Mouse (Mus musculus) lung, embryonic 15.5 days (tissue): ENCODE data around the gene Ccnyl1. TPM values are rescaled to one million over a fixed set of nuclear protein-coding genes. Genes with fewer than 3 reads are reported as not detected.

Experiments used
- ATAC-seq: fragments of 200-750 bp; cut with Nextera tagmentation; 2 replicates; pipeline ENCODE4 v1.8.0; 2017; ENCODE audit warnings: moderate number of reproducible peaks, borderline replicate concordance; ENCODE audit not compliant: low FRiP score, low TSS enrichment; ENCODE audit errors: extremely low read depth
- H3K27ac ChIP-seq: fragments of 300-500 bp; sonication (generic); 2 replicates; pipeline ENCODE4 v1.5.1; 2015; ENCODE audit warnings: moderate library complexity, mild to moderate bottlenecking, inconsistent platforms
- H3K27me3 ChIP-seq: fragments of 300-500 bp; sonication (generic); 2 replicates; pipeline ENCODE4 v1.6.1; 2015; ENCODE audit warnings: inconsistent platforms
- H3K36me3 ChIP-seq: fragments of 300-500 bp; sonication (generic); 2 replicates; pipeline ENCODE4 v1.6.1; 2015; ENCODE audit warnings: inconsistent platforms
- H3K4me1 ChIP-seq: fragments of 300-500 bp; sonication (generic); 2 replicates; pipeline ENCODE4 v1.6.1; 2015; ENCODE audit warnings: inconsistent platforms
- H3K4me2 ChIP-seq: fragments of 300-500 bp; sonication (generic); 2 replicates; pipeline ENCODE4 v1.6.1; 2015; ENCODE audit warnings: inconsistent platforms, mild to moderate bottlenecking, moderate library complexity
- H3K4me3 ChIP-seq: fragments of 300-500 bp; sonication (generic); 2 replicates; pipeline ENCODE4 v1.5.1; 2015; ENCODE audit warnings: mild to moderate bottlenecking, inconsistent platforms
- H3K9ac ChIP-seq: fragments of 300-500 bp; sonication (generic); 2 replicates; pipeline ENCODE4 v1.6.1; 2015; ENCODE audit warnings: inconsistent platforms
- H3K9me3 ChIP-seq: fragments of 300-500 bp; sonication (generic); 2 replicates; pipeline ENCODE4 v1.6.1; 2016; ENCODE audit warnings: inconsistent platforms
- WGBS: fragments of 180-500 bp; shearing (Covaris S2); methylation state at CpG from one replicate; pipeline ENCODE4 v1.1.7; 2015; 5-methylcytosine and 5-hydroxymethylcytosine counted together
- polyA plus RNA-seq: library from polyadenylated mRNA; unstranded; fragments of >200 nt; fragmentation: Nextera tagmentation; extraction: Ambion mirVana; gene quantifications from 2 replicates; pipeline ENCODE4 v1.2.1, GENCODE M21; 2015

Gene Ccnyl1
- polyA plus RNA-seq, 1 experiment from 2014 or later, result 3.8 TPM

GRCm38 (mm10) chr1:64706610-64707009 lies 16.4 kb downstream of the Ccnyl1 start:
- no peak overlapping the region for H3K27ac ChIP-seq
- H3K9ac ChIP-seq, result no peak overlapping the region
- WGBS, result 80% methylated on average over 2 of the region's 2 CpGs
- H3K4me3 ChIP-seq, result no peak overlapping the region
- H3K4me1 ChIP-seq, result no peaks in the 10 kb centered on the region
- no peak for ATAC-seq
- no peaks in the 10 kb centered on the region for H3K27me3 ChIP-seq
- 0 out of 2 replicates have a peak, but pooled peaks cover 3% of the 10 kb centered on the region for H3K36me3 ChIP-seq
- no peak overlapping the region for H3K4me2 ChIP-seq
- no peaks in the 10 kb centered on the region for H3K9me3 ChIP-seq

- Histone ChIP-seq H3K27me3 (no peaks in the 10 kb centered on the region), H3K4me1 (no peaks in the 10 kb centered on the region), H3K9me3 (no peaks in the 10 kb centered on the region), H3K27ac (no peak overlapping the region), H3K9ac (no peak overlapping the region), H3K4me2 (no peak overlapping the region), H3K4me3 (no peak overlapping the region), H3K36me3 (0 out of 2 replicates have a peak, but pooled peaks cover under 1% of the 10 kb centered on the region)
- WGBS, result 23% methylated on average over 2 of the region's 2 CpGs
- ATAC-seq, result no peak
These were observed 19.6 kb downstream of the Ccnyl1 start for GRCm38 (mm10) chr1:64709891-64710290.

- no peaks in the 10 kb centered on the region for H3K27me3 ChIP-seq
- no peaks in the 10 kb centered on the region for H3K9me3 ChIP-seq
- H3K9ac ChIP-seq, result no peak overlapping the region
- no peak overlapping the region for H3K4me3 ChIP-seq
- H3K4me1 ChIP-seq, result 0 out of 2 replicates have a peak, but pooled peaks cover 4% of the 10 kb centered on the region
- no peak overlapping the region for H3K27ac ChIP-seq
- H3K4me2 ChIP-seq, result no peak overlapping the region
- H3K36me3 ChIP-seq, result 0 out of 2 replicates have a peak, but pooled peaks cover 4% of the 10 kb centered on the region
- ATAC-seq, result no peak
- 59% methylated on average over 14 of the region's 14 CpGs for WGBS
These were observed 21.9 kb downstream of the Ccnyl1 start for GRCm38 (mm10) chr1:64712006-64712760.

DNA sequence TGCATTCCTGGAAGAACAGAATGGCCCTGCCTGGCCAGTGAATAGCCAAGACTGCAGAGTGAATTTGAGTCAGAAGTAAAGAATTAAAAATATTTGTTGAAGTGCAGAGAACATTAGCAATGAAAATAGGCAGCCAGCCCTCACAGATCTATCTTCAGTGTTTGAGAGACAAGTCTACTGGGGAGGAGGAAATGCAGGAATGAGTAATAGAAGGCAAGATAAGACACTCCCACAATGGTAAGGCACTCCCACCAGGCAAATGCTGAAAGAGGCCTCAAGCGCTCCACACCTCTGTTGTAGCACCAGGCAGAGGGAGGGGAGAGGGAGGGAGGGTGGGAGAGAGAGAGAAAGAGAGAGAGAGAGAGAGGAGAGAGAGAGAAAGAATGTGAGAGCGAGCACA lies 25.2 kb downstream of the Ccnyl1 start:
- Histone ChIP-seq H3K4me3 (no peak overlapping the region), H3K4me2 (no peak overlapping the region), H3K4me1 (0 out of 2 replicates have a peak, but pooled peaks cover 4% of the 10 kb centered on the region), H3K9me3 (no peaks in the 10 kb centered on the region), H3K36me3 (peaks cover 8% of the 10 kb centered on the region; the same call in 1 of the 2 replicates), H3K27ac (no peak overlapping the region), H3K9ac (no peak overlapping the region), H3K27me3 (no peaks in the 10 kb centered on the region)
- 71% methylated on average over 2 of the region's 2 CpGs for WGBS
- ATAC-seq, result no peak

GRCm38 (mm10) chr1:64716589-64717304 lies 26.5 kb downstream of the Ccnyl1 start:
- WGBS, result 52% methylated on average over 7 of the region's 7 CpGs
- Histone ChIP-seq H3K27ac (no peak overlapping the region), H3K27me3 (no peaks in the 10 kb centered on the region), H3K4me3 (no peak overlapping the region), H3K36me3 (peaks cover 13% of the 10 kb centered on the region), H3K4me1 (0 out of 2 replicates have a peak, but pooled peaks cover 4% of the 10 kb centered on the region), H3K4me2 (no peak overlapping the region), H3K9ac (no peak overlapping the region), H3K9me3 (no peaks in the 10 kb centered on the region)
- ATAC-seq, result no peak; the same call in 1 of the 2 replicates

DNA sequence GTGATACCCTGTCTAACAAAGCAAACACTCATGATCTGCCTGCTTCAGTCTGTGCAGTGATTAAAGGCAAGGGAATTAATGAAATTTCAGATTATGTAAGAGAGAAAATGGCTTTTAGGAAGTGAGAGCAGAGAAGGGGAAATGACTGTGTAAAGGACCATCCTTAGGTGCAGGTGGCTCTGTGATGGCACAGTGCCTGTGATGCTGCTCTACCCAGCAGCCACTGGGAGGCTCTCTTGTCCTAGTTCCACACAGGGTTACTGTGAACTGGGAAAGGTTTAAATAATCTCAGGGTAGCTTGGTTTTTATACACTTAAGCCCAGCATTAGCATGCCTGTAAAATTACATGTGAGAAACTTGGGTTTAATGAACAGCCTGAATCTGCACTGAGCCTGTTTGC lies 27.2 kb downstream of the Ccnyl1 start:
- ATAC-seq, result peak; percentile 57; the same call in 1 of the 2 replicates
- no peak overlapping the region for H3K4me3 ChIP-seq

DNA sequence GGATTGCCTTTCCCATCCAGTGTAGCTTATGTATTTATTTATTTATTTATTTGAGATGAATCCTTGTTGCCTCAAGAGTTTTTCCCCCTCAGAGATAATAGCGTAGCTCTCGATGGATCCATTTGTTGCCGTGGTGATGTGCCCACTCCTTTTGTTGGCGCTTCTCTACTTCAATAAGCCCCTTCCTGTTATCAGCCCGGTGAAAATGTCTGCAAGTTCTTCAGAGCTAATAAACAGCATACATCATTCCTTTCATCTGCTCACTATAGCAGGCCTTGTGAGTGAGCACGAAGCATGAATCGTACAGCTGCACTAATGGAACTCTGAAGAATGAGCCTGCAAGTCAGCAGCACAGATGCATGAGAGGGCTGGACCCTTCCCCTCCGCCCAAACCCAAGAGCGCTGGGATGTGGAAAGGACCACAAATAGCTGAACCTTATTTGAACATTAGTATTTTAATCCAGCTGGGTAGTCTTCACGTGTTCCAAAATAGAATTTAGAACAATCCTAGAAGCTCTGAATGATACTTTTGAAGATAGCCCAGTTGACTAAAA lies 30.9 kb downstream of the Ccnyl1 start:
- Histone ChIP-seq H3K9ac (no peak overlapping the region), H3K36me3 (peaks cover 17% of the 10 kb centered on the region), H3K9me3 (no peaks in the 10 kb centered on the region), H3K4me3 (no peak overlapping the region), H3K4me1 (0 out of 2 replicates have a peak, but pooled peaks cover 4% of the 10 kb centered on the region), H3K27me3 (no peaks in the 10 kb centered on the region), H3K4me2 (no peak overlapping the region), H3K27ac (no peak overlapping the region)
- ATAC-seq, result no peak
- WGBS, result 64% methylated on average over 10 of the region's 10 CpGs

More for the DNA sequence above, 27.2 kb downstream of the Ccnyl1 start:
- H3K27ac ChIP-seq, result no peak overlapping the region
- H3K4me1 ChIP-seq, result 0 out of 2 replicates have a peak, but pooled peaks cover 4% of the 10 kb centered on the region
- no peak overlapping the region for H3K4me2 ChIP-seq
- no peaks in the 10 kb centered on the region for H3K27me3 ChIP-seq
- no peaks in the 10 kb centered on the region for H3K9me3 ChIP-seq
- peaks cover 15% of the 10 kb centered on the region for H3K36me3 ChIP-seq
- no peak overlapping the region for H3K9ac ChIP-seq

DNA sequence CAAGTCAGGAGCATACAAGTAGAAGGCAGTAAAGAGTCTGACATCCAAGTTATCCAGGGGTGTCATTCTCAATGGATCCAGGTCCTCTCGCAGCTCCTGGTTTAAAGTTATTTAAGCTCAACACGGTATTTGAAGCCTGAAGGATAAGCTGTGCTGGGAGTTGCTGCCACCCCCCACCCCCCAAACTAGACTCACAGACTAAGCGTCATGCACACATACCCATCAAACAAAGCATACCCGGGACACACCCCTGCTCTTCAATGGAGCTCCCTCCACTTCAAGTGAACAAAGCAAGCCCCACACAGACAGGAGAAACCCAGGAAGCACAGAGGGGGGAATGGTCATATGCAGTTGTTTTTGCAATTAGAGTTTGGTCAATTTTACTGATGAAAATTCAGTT lies 39.8 kb downstream of the Ccnyl1 start:
- Histone ChIP-seq H3K9me3 (no peaks in the 10 kb centered on the region), H3K9ac (no peak overlapping the region), H3K4me3 (no peak overlapping the region), H3K4me1 (peaks cover 11% of the 10 kb centered on the region), H3K27me3 (peaks cover 24% of the 10 kb centered on the region), H3K4me2 (no peak overlapping the region), H3K27ac (no peak overlapping the region), H3K36me3 (no peaks in the 10 kb centered on the region)
- no peak for ATAC-seq
- WGBS, result 75% methylated on average over 4 of the region's 4 CpGs

GRCm38 (mm10) chr1:64731341-64732020 lies 41.2 kb downstream of the Ccnyl1 start:
- H3K27me3 ChIP-seq, result peaks cover 38% of the 10 kb centered on the region
- peaks cover 25% of the 10 kb centered on the region for H3K4me1 ChIP-seq
- H3K27ac ChIP-seq, result no peak overlapping the region
- no peak overlapping the region for H3K4me3 ChIP-seq
- no peaks in the 10 kb centered on the region for H3K36me3 ChIP-seq
- no peak overlapping the region for H3K4me2 ChIP-seq
- 73% methylated on average over 16 of the region's 16 CpGs for WGBS
- no peaks in the 10 kb centered on the region for H3K9me3 ChIP-seq
- no peak overlapping the region for H3K9ac ChIP-seq
- ATAC-seq, result no peak

DNA sequence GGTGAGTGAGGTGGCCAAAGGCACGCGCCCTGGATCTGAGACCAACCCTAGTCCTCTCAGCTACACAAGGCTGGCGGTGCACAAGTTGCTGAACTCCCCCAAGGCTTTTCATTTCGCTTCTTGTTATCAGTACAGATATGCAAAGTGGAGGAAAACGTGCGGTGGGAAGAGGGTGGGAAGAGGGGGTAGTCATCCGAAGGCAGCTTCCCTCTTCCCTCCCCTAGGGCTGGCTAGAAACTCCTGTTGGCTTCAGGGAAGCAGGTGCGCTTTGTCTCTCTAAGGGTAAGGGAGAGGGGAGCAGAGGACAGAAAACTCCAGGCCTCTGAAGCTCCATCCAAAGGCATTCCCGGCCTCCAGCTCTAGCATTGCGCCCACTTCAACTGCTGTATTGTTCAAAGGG lies 41.9 kb downstream of the Ccnyl1 start:
- no peak for ATAC-seq
- no peaks in the 10 kb centered on the region for H3K36me3 ChIP-seq
- no peaks in the 10 kb centered on the region for H3K9me3 ChIP-seq
- no peak overlapping the region for H3K4me3 ChIP-seq
- peaks cover 31% of the 10 kb centered on the region for H3K4me1 ChIP-seq
- H3K27ac ChIP-seq, result no peak overlapping the region
- WGBS, result 41% methylated on average over 10 of the region's 10 CpGs
- no peak overlapping the region for H3K9ac ChIP-seq
- H3K4me2 ChIP-seq, result no peak overlapping the region
- peaks cover 38% of the 10 kb centered on the region for H3K27me3 ChIP-seq

- H3K27ac ChIP-seq, result no peak overlapping the region
- H3K9me3 ChIP-seq, result no peaks in the 10 kb centered on the region
- H3K4me1 ChIP-seq, result peaks cover 32% of the 10 kb centered on the region
- H3K4me2 ChIP-seq, result 0 out of 2 replicates have a peak overlapping the region, but pooled peaks have one; percentile 92
- no peak overlapping the region for H3K4me3 ChIP-seq
- H3K9ac ChIP-seq, result no peak overlapping the region
- ATAC-seq, result no peak
- peaks cover 38% of the 10 kb centered on the region for H3K27me3 ChIP-seq
- H3K36me3 ChIP-seq, result no peaks in the 10 kb centered on the region
- WGBS, result 60% methylated on average over 7 of the region's 7 CpGs
These were observed 42.5 kb downstream of the Ccnyl1 start for GRCm38 (mm10) chr1:64732637-64733200.
